Mouse (Mus musculus) C2C12 (cell line): Measurements from ENCODE around the gene Gm42878. TPM values are rescaled to one million over a fixed set of nuclear protein-coding genes. Genes with fewer than 3 reads are reported as not detected.

Experiments
- H3K27me3 ChIP-seq: one replicate; pipeline ENCODE4 v1.6.1; 2011; ENCODE audit not compliant: control insufficient read depth, insufficient read depth, insufficient read length
- H3K36me3 ChIP-seq: one replicate; pipeline ENCODE4 v1.6.1; 2011; ENCODE audit not compliant: control insufficient read depth, insufficient read depth
- H3K4me3 ChIP-seq: one replicate; pipeline ENCODE4 v1.5.1; 2011; ENCODE audit warnings: mild to moderate bottlenecking, control low read depth; ENCODE audit not compliant: poor library complexity, insufficient read depth, severe bottlenecking
- H3K79me2 ChIP-seq: one replicate; pipeline ENCODE4 v1.6.1; 2011; ENCODE audit not compliant: control insufficient read depth, insufficient read depth
- H3K79me3 ChIP-seq: one replicate; pipeline ENCODE4 v1.6.1; 2011; ENCODE audit warnings: low read depth, control low read depth
- H3ac ChIP-seq: one replicate; pipeline ENCODE3; 2011; ENCODE audit warnings: low read depth; ENCODE audit not compliant: control insufficient read depth, insufficient read length
- CEBPB ChIP-seq: IDR thresholded peaks from one replicate; pipeline ENCODE4 v1.6.1; 2011; ENCODE audit warnings: low read depth, mild to moderate bottlenecking, control low read depth, moderate library complexity
- CTCF ChIP-seq: IDR thresholded peaks from one replicate; pipeline ENCODE4 v1.5.1; 2011; ENCODE audit not compliant: control insufficient read depth, insufficient read depth, insufficient read length
- FOSL1 ChIP-seq: IDR thresholded peaks from one replicate; pipeline ENCODE4 v1.8.0; 2011; ENCODE audit warnings: mild to moderate bottlenecking, low read length; ENCODE audit not compliant: poor library complexity, insufficient read depth, severe bottlenecking
- MAX ChIP-seq: IDR thresholded peaks from one replicate; pipeline ENCODE4 v1.6.1; 2011; ENCODE audit warnings: mild to moderate bottlenecking, control low read depth
- MYOD1 ChIP-seq: IDR thresholded peaks from one replicate; pipeline ENCODE4 v1.6.1; 2011; ENCODE audit warnings: low read depth; ENCODE audit not compliant: control insufficient read depth, insufficient read length
- MYOG ChIP-seq: IDR thresholded peaks from one replicate; pipeline ENCODE4 v1.6.1; 2011; ENCODE audit not compliant: control insufficient read depth, insufficient read length; ENCODE audit errors: extremely low read depth
- USF1 ChIP-seq: IDR thresholded peaks from one replicate; pipeline ENCODE4 v1.6.1; 2011; ENCODE audit warnings: low read depth, mild to moderate bottlenecking, control low read depth, moderate library complexity
- polyA plus RNA-seq: library from polyadenylated mRNA; unstranded; fragments of >200 nt; fragmentation: generic; extraction: Trizol; gene quantifications from one replicate; pipeline ENCODE4 v1.2.1, GENCODE M21; 2012; ENCODE audit warnings: missing spikeins

Gm42878 gene
- polyA plus RNA-seq, 1 experiment = not detected

DNA sequence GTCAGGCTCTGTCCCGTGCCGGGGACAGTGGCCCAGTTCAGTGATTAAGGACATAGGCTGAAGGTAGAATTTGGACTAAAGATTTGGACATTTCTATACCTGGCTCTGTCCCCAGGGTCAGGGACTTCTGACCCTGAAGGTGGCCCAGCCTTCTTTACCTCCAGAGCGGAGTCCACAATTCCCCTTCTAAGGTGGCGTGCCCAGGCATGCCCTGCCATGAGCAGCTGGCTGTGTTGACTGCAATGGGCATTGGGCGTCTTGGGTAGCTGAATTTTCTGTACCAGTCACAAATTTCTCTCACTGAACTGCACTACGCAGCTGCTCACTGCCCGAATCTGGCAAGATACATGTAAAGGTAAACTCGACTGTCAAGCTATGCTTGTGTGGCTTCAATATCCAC, 36.7 kb upstream of the Gm42878 start:
- no peak overlapping the region for H3K4me3 ChIP-seq

DNA sequence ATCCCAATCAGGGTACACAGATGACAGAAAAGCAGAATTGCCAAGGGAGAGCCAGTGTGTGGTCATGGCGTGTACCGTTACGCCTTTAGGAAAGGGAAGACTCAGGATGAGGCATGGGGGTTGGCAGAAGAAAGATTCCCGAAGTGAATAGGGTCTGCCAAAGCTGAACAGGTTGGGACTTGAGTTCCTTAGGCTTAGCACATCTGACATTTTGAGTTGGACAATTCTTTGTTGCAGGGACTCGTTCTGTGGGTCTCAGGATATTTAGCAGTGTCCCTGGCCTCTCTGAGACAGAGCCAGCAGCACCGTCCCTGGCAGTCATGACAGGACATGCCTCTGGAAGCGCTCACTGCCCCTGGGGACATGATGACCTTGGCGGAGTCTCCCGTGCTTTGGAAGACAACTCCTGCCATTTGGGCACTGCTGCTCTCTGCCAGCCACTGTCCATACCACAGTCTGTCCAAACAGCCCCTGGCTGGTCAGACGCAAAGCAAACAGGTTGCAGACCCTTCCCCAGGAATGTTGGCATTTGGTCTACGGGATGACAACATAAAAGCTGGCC, 31.7 kb upstream of the Gm42878 start:
- H3ac ChIP-seq = no peak overlapping the region
- no peak overlapping the region for H3K4me3 ChIP-seq
- H3K36me3 ChIP-seq = peaks cover 67% of the 10 kb centered on the region

More for the DNA sequence above, 36.7 kb upstream of the Gm42878 start:
- no peaks in the 10 kb centered on the region for H3K27me3 ChIP-seq
- H3K79me3 ChIP-seq = peaks cover 28% of the 10 kb centered on the region
- peaks cover 44% of the 10 kb centered on the region for H3K36me3 ChIP-seq
- peaks cover 47% of the 10 kb centered on the region for H3K79me2 ChIP-seq
- no peak overlapping the region for H3ac ChIP-seq
- TF ChIP-seq CEBPB (no peak), MYOD1 (no peak), USF1 (no peak)

DNA sequence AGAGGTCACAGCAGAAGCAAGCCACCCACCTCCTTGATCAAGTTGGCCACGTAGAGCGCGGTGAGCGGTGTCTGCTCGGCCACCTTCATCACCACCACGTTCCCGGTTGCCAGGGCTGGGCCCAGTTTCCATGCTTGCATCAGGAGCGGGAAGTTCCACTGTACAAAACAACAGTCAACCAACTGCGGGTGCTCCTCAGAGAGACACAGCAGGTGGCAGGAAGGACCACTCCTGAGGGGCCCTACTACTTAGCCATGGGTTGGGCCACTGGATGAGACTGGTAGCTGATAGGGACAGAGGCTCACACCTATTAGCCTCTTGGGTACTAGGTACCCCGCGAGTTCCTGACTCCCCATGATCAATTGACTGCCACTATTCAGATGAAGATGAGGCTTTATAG, 30.6 kb upstream of the Gm42878 start:
- H3K27me3 ChIP-seq = no peaks in the 10 kb centered on the region
- TF ChIP-seq USF1 = no peak
- no peak for TF ChIP-seq FOSL1
- TF ChIP-seq MAX = no peak
- TF ChIP-seq CEBPB = no peak
- no peak for TF ChIP-seq CTCF
- TF ChIP-seq MYOD1 = no peak
- TF ChIP-seq MYOG = no peak
- no peak overlapping the region for H3K4me3 ChIP-seq
- peaks cover 9% of the 10 kb centered on the region for H3K79me2 ChIP-seq
- H3K36me3 ChIP-seq = peaks cover 66% of the 10 kb centered on the region
- no peaks in the 10 kb centered on the region for H3K79me3 ChIP-seq
- H3ac ChIP-seq = no peak overlapping the region

More for the DNA sequence above, 31.7 kb upstream of the Gm42878 start:
- TF ChIP-seq CEBPB = no peak
- TF ChIP-seq USF1 = no peak
- no peak for TF ChIP-seq FOSL1
- TF ChIP-seq MYOG = no peak
- no peak for TF ChIP-seq MYOD1
- no peak for TF ChIP-seq CTCF
- TF ChIP-seq MAX = no peak
- H3K27me3 ChIP-seq = no peaks in the 10 kb centered on the region
- H3K79me2 ChIP-seq = peaks cover 21% of the 10 kb centered on the region
- H3K79me3 ChIP-seq = peaks cover 10% of the 10 kb centered on the region

DNA sequence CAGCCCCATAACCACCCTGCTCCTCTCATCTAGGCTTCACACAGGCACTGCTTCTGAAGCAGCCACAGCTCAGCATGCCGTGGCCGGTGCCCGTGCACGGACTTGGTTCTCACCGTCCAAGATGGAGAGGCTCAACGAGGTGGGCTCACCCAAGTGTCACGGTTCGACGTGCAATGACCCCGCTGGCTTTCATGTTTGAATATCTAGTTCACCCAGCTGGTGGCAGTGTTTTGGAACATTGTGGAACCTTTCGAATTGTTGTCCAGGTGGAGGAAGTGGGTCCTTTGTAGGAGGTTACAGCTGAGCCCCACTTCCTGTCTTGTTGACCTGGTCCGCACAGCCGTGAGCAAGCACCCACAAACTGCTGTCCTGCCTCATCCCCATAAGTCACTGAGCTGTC, 28.9 kb upstream of the Gm42878 start:
- Histone ChIP-seq H3K79me3 (no peaks in the 10 kb centered on the region), H3ac (no peak overlapping the region), H3K36me3 (peaks cover 61% of the 10 kb centered on the region), H3K4me3 (no peak overlapping the region), H3K27me3 (no peaks in the 10 kb centered on the region), H3K79me2 (no peaks in the 10 kb centered on the region)
- TF ChIP-seq MAX (no peak), USF1 (no peak), CEBPB (no peak), CTCF (no peak), MYOD1 (no peak), FOSL1 (no peak), MYOG (no peak)

DNA sequence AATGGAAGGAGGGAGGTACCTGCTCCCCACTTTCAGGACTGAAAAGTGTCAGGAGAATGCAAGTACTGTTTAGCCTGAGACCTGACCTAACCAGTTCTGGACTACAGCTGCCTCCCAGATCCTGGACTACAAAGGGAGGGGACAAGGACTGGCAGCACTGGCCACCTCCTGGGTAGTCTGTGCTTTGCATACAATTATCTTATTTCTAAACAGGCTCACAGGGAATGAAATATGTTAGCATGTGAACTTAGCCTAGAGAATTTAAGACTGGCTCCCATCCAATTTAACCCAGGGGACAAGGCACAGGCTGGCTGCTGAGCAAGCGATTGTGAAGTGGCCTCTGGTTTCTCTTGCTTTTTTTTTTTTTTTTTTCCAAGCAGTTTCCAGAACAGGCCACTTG, 25.5 kb upstream of the Gm42878 start:
- Histone ChIP-seq H3K27me3 (no peaks in the 10 kb centered on the region), H3K4me3 (no peak overlapping the region), H3K36me3 (peaks cover 32% of the 10 kb centered on the region), H3K79me2 (no peaks in the 10 kb centered on the region), H3K79me3 (no peaks in the 10 kb centered on the region), H3ac (no peak overlapping the region)
- TF ChIP-seq MAX (no peak), USF1 (no peak), MYOD1 (no peak), CTCF (no peak), MYOG (no peak), CEBPB (no peak), FOSL1 (no peak)

DNA sequence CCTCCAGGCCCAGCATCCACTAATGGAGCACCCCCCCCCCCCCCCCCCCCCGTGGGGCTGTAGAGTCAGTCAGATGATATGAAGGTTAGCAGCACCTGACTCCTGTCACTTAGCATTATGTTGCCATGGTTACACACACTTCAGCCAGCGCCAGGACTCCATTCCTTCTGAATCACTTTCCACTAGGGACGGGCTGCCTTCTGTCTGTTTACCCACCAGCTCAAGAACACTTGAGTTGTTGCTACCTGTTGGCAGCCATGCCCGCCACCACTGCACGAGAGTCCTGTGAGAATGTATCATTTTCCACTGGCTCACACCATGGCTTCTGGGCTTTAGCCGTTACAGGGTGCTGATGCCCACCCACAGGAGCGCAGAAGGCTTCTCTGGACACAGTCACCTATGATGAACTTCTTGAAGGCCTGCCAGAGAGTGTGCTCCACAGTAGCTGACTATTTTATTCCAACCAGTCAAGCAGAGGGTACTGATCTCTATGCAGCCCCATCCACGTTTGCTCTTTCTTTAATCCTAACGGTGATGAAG, 24.7 kb upstream of the Gm42878 start:
- Histone ChIP-seq H3K4me3 (no peak overlapping the region), H3K27me3 (no peaks in the 10 kb centered on the region), H3K79me3 (no peaks in the 10 kb centered on the region), H3K79me2 (no peaks in the 10 kb centered on the region), H3ac (no peak overlapping the region), H3K36me3 (peaks cover 28% of the 10 kb centered on the region)
- TF ChIP-seq USF1 = no peak
- no peak for TF ChIP-seq CEBPB
- TF ChIP-seq MAX = no peak
- no peak for TF ChIP-seq CTCF
- TF ChIP-seq FOSL1 = no peak
- TF ChIP-seq MYOG = no peak
- no peak for TF ChIP-seq MYOD1
